Mouse (Mus musculus) lung, embryonic 14.5 days (tissue): ENCODE data around the gene Lrrc38. TPM values are rescaled to one million over a fixed set of nuclear protein-coding genes. Genes with fewer than 3 reads are reported as not detected.
A peak's percentile ranks its signal among the peaks of the same experiment; 100 is the strongest.

Source experiments
- ATAC-seq: fragments of 200-750 bp; cut with Nextera tagmentation; 2 replicates; pipeline ENCODE4 v1.8.0; 2017; ENCODE audit warnings: mild to moderate bottlenecking, moderate TSS enrichment, moderate library complexity; ENCODE audit not compliant: insufficient read depth
- DNase-seq: peaks from one replicate; pipeline ENCODE4 v3.0.0-alpha.2; 2015
- H3K27ac ChIP-seq: fragments of 300-500 bp; sonication (generic); 2 replicates; pipeline ENCODE4 v1.5.1; 2014; ENCODE audit warnings: low read depth, mild to moderate bottlenecking, moderate library complexity
- H3K27me3 ChIP-seq: fragments of 300-500 bp; sonication (generic); 2 replicates; pipeline ENCODE4 v1.6.1; 2014; ENCODE audit warnings: low read length, control low read depth; ENCODE audit not compliant: insufficient read depth
- H3K36me3 ChIP-seq: fragments of 300-500 bp; sonication (generic); 2 replicates; pipeline ENCODE4 v1.6.1; 2014; ENCODE audit warnings: control low read depth; ENCODE audit not compliant: insufficient read depth
- H3K4me1 ChIP-seq: fragments of 300-500 bp; sonication (generic); 2 replicates; pipeline ENCODE4 v1.6.1; 2014; ENCODE audit warnings: antibody characterized with exemption, control low read depth; ENCODE audit not compliant: insufficient read depth
- H3K4me2 ChIP-seq: fragments of 300-500 bp; sonication (generic); 2 replicates; pipeline ENCODE4 v1.6.1; 2014; ENCODE audit warnings: mild to moderate bottlenecking
- H3K4me3 ChIP-seq: fragments of 300-500 bp; sonication (generic); 2 replicates; pipeline ENCODE4 v1.5.1; 2014; ENCODE audit warnings: low read depth, low read length
- H3K9ac ChIP-seq: fragments of 300-500 bp; sonication (generic); 2 replicates; pipeline ENCODE4 v1.6.1; 2014
- H3K9me3 ChIP-seq: fragments of 300-500 bp; sonication (generic); 2 replicates; pipeline ENCODE4 v1.6.1; 2016; ENCODE audit warnings: low read depth, low read length, control low read depth
- CTCF ChIP-seq: IDR thresholded peaks from 2 replicates; pipeline ENCODE4 v1.5.1; 2016; ENCODE audit warnings: antibody characterized with exemption, low read depth
- WGBS: fragments of 180-500 bp; shearing (Covaris S2); extraction: QIAGEN DNeasy Blood & Tissue Kit; methylation state at CpG from one replicate; pipeline ENCODE4 v1.1.7; 2014; 5-methylcytosine and 5-hydroxymethylcytosine counted together
- polyA plus RNA-seq: library from polyadenylated mRNA; unstranded; fragments of >200 nt; fragmentation: Nextera tagmentation; extraction: Ambion mirVana; gene quantifications from 2 replicates; pipeline ENCODE4 v1.2.1, GENCODE M21; 2014

Gene Lrrc38
- polyA plus RNA-seq, 1 experiment from 2014 or later, result not detected

DNA sequence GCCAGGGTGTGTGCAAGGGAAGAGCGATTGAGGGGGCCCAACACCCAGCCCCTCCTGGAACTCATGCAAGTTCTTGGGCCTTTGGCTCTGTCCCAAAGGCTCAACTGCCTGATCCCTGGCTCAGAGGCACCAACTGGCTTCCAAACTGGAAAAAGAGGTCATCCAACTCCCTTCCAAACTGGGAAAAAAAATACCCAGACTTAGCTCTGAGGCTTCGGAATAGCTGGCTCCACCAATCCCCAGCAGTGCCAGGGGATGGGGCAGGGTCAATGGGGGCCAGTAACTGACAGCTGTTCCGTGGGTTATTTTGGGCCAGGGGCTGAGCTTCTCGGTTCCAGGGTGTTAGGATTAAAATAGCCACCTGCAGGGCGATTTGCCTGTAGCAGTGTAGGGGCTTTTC is 879 bp upstream of the Lrrc38 start:
- DNase-seq, result no peak
- ATAC-seq, result no peak

DNA sequence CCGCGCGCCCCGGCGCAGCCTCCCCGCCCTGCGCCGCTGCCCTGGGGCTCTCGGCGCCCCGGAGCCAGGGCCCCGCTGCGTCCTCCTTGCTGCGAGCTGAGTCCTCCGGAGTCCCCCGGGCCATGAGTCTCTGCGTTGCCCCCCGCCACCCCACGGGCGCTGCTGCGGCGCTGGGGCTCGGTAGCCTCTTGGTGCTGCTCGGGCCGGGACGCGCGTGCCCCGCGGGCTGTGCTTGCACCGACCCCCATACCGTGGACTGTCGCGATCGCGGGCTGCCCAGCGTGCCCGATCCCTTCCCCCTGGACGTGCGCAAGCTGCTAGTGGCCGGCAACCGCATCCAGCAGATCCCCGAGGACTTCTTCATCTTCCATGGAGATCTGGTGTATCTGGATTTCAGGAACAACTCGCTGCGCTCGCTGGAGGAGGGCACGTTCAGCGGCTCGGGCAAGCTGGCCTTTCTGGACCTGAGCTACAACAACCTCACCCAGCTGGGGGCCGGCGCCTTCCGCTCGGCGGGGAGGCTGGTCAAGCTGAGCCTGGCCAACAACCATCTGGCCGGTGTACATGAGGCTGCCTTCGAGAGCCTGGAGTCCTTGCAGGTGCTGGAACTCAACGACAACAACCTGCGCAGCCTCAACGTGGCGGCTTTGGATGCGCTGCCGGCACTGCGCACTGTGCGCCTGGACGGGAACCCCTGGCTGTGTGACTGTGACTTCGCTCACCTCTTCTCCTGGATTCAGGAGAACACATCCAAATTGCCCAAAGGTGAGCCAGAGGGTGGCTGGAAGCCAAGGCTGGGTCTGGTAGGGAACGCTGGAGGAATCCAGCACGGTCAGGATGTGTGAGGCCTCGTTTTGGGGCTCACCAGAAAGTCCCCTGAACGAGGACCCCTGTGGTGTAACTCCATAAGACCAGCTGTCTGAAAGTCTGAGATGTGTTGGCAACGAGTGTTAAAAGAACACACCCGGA is 774 bp downstream of the Lrrc38 start:
- Histone ChIP-seq H3K4me3 (peak overlapping the region; percentile 41), H3K36me3 (no peaks in the 10 kb centered on the region), H3K27ac (no peak overlapping the region), H3K9ac (peak overlapping the region; percentile 16; the same call in 1 of the 2 replicates), H3K4me2 (peak overlapping the region; percentile 75), H3K27me3 (peaks cover 48% of the 10 kb centered on the region), H3K9me3 (no peaks in the 10 kb centered on the region), H3K4me1 (no peaks in the 10 kb centered on the region)
- no peak for TF ChIP-seq CTCF
- ATAC-seq (peak; percentile 31; the same call in 1 of the 2 replicates), DNase-seq (no peak)
- 3% methylated on average over 72 of the region's 72 CpGs for WGBS

More for the DNA sequence above, 879 bp upstream of the Lrrc38 start:
- H3K9me3 ChIP-seq, result no peaks in the 10 kb centered on the region
- no peaks in the 10 kb centered on the region for H3K4me1 ChIP-seq
- no peak overlapping the region for H3K9ac ChIP-seq
- no peaks in the 10 kb centered on the region for H3K36me3 ChIP-seq
- TF ChIP-seq CTCF, result no peak
- no peak overlapping the region for H3K4me2 ChIP-seq
- no peak overlapping the region for H3K27ac ChIP-seq
- WGBS, result 24% methylated on average over 5 of the region's 5 CpGs
- no peak overlapping the region for H3K4me3 ChIP-seq
- peaks cover 48% of the 10 kb centered on the region for H3K27me3 ChIP-seq

DNA sequence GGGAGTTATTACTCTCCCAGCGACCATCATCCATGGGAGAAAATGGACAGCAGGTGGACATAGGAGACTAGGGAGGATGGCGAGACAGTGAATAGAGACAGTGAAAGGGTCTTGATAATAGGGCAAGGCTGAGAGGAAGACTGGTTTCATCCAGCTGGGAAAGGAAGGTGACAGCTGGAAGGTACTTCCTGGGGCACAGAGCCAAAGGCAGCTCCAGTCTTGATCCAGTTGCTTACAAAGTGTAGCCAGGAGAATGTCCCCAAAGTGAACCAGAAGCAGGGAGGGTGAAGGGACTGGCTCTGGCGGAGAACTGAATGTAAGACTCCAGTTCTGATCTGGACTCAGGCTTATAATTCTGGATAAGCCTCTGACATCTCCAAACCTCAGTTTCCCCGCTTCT is 2.7 kb downstream of the Lrrc38 start:
- no peak for TF ChIP-seq CTCF
- WGBS, result 74% methylated on average over 4 of the region's 4 CpGs
- no peaks in the 10 kb centered on the region for H3K4me1 ChIP-seq

DNA sequence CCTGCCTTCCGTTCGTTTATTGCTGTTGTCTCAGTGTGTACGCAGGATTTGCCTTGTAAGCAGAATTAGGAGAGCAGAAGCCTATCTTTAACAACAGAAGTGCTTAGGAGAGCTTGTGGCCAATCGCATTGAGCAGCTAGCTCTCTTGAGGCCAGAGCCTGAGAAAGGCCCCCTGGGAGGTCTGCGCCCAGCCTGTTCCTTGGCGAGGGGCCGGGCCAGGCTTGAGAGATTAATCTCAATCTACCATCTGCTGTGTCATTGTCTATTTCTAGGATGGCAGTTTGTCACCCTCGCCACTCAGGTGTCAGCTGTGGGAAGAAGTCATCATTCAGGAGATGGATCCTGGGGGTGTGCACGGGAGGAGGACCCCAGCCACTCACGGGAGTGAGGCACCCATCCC is 12.0 kb downstream of the Lrrc38 start:
- no peaks in the 10 kb centered on the region for H3K36me3 ChIP-seq

More for the DNA sequence above, 2.7 kb downstream of the Lrrc38 start:
- Histone ChIP-seq H3K27ac (no peak overlapping the region), H3K9ac (no peak overlapping the region), H3K4me3 (no peak overlapping the region), H3K4me2 (no peak overlapping the region), H3K9me3 (no peaks in the 10 kb centered on the region), H3K36me3 (no peaks in the 10 kb centered on the region), H3K27me3 (peaks cover 45% of the 10 kb centered on the region)
- DNase-seq, result no peak
- no peak for ATAC-seq

DNA sequence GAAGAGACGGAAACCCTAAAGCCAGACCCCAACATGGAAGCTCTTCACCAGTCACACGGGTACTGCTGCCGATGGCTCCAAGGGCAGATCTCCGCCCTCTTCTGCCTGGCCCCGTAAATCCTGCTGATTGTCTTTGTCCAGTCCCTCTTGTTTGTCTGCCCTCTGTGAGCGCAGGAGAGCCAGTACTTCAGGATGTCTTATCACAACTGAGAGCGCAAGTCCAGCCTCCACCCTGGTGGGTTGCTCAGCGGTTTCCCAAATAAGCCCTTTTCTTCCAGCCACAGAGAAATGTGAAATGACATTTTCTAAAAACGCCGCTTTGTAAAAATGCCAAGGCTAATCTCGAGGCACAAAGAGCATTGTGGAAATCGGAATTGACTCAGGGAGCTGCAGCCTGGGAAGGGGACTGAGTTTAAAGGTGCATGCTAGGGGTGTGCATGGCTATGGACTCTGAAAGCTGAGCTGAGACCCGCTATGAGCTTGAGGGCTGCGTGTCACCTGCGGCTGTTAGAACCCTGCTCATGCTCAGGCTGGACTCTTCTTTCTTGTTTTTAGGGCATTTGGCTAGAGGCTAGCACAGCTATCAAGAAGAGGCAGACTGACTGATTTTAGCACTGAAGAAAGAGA is 17.0 kb downstream of the Lrrc38 start:
- Histone ChIP-seq H3K9ac (no peak overlapping the region), H3K27ac (no peak overlapping the region), H3K27me3 (no peaks in the 10 kb centered on the region), H3K4me1 (no peaks in the 10 kb centered on the region), H3K36me3 (no peaks in the 10 kb centered on the region), H3K4me2 (no peak overlapping the region), H3K4me3 (no peak overlapping the region), H3K9me3 (no peaks in the 10 kb centered on the region)
- TF ChIP-seq CTCF, result no peak
- ATAC-seq, result no peak
- no peak for DNase-seq
- WGBS, result 51% methylated on average over 15 of the region's 15 CpGs

More for the DNA sequence above, 12.0 kb downstream of the Lrrc38 start:
- H3K4me1 ChIP-seq, result no peaks in the 10 kb centered on the region
- TF ChIP-seq CTCF, result no peak
- no peak overlapping the region for H3K4me2 ChIP-seq
- ATAC-seq (no peak), DNase-seq (no peak)
- H3K27me3 ChIP-seq, result no peaks in the 10 kb centered on the region
- no peak overlapping the region for H3K27ac ChIP-seq
- H3K9me3 ChIP-seq, result no peaks in the 10 kb centered on the region
- H3K4me3 ChIP-seq, result no peak overlapping the region
- no peak overlapping the region for H3K9ac ChIP-seq
- WGBS, result 64% methylated on average over 10 of the region's 10 CpGs

DNA sequence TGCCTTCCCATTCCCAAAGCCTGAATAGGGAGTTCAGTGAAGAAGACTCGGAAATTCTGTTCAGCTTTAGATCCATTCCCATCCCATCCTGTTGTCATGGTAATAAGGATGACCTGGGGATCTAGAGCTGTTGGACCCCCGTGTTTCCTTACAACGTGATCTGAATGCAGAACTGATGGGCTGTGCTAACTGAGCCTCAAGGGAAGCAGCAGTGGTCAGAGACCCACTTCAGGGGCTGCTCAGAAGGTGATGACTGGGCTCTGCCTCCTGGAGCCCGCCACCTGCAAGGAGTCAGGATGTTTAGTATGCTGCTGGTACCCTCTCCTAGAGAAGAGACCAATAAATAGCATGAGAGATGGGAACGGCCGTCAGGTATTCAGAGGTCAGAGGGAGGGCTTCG is 29.9 kb downstream of the Lrrc38 start:
- ATAC-seq, result no peak
- Histone ChIP-seq H3K4me1 (no peaks in the 10 kb centered on the region), H3K36me3 (no peaks in the 10 kb centered on the region), H3K4me2 (no peak overlapping the region), H3K27me3 (0 out of 2 replicates have a peak, but pooled peaks cover 3% of the 10 kb centered on the region), H3K9me3 (no peaks in the 10 kb centered on the region), H3K9ac (no peak overlapping the region), H3K4me3 (no peak overlapping the region), H3K27ac (no peak overlapping the region)
- no peak for DNase-seq
- 41% methylated on average over 7 of the region's 7 CpGs for WGBS
- TF ChIP-seq CTCF, result no peak
